ENCODE assay signal across 8 mouse cellular contexts in genomic region chrX:101849901-101850551, GRCm38 (mm10). TPM values are rescaled to one million over a fixed set of nuclear protein-coding genes. Genes with fewer than 3 reads are reported as not detected.
A peak's percentile ranks its signal among the peaks of the same experiment; 100 is the strongest.
DNase-seq lines count a peak whose midpoint lies in the region; ATAC-seq and TF ChIP-seq lines count a peak whose summit lies in the region.

No protein-coding gene starts in this region.

- no peaks in the 10 kb centered on the region for H3K79me2 ChIP-seq in heart, adult 2 months (replicated peaks; ENCODE audit: control insufficient read depth, insufficient read depth, low read length)

- DNase-seq in heart, adult 2 months = peak; percentile 7 to 26
- no peak for DNase-seq in heart, postnatal 25 days (ENCODE audit: low spot score)
- DNase-seq in Patski (ENCODE audit: low read depth, low spot score) = no peak
- peak; percentile 24 for DNase-seq in hindbrain, embryonic 14.5 days (ENCODE audit: low spot score)
- DNase-seq in frontal cortex, postnatal 14 days (ENCODE audit: low spot score in 2 of 2) = no peak

- CTCF ChIA-PET in Patski (lab: Charles Lee) = interaction anchor here (1.3 kb wide), 1 partner anchor 32 kb away, joined by 3 read pairs; no protein-coding TSS in a partner anchor

- intact Hi-C loops in heart, adult 2 months (cut with DNase I) = no loop called here
- intact Hi-C loops in heart, postnatal 25 days (cut with DNase I) = no loop called here

- H3K27ac ChIP-seq in heart, adult 2 months = no peak overlapping the region
- no peak overlapping the region for H3K27ac ChIP-seq in embryonic facial prominence, embryonic 12.5 days
- no peak overlapping the region for H3K27ac ChIP-seq in hindbrain, embryonic 14.5 days
- no peak overlapping the region for H3K27ac ChIP-seq in liver, embryonic 15.5 days (replicated peaks)
- H3K27ac ChIP-seq in stomach, embryonic 15.5 days = 0 out of 2 replicates have a peak overlapping the region, but pooled peaks have one; percentile 21

- peak overlapping the region; percentile 45 for H3K9ac ChIP-seq in heart, adult 2 months (ENCODE audit: low read depth, low read length)
- peak overlapping the region; percentile 64 for H3K9ac ChIP-seq in embryonic facial prominence, embryonic 12.5 days
- H3K9ac ChIP-seq in hindbrain, embryonic 14.5 days = peak overlapping the region; percentile 54
- H3K9ac ChIP-seq in liver, embryonic 15.5 days = no peak overlapping the region
- H3K9ac ChIP-seq in stomach, embryonic 15.5 days = peak overlapping the region; percentile 32; the same call in 1 of the 2 replicates

- H3K4me1 ChIP-seq in heart, adult 2 months (ENCODE audit: control insufficient read depth, insufficient read depth, low read length) = no peaks in the 10 kb centered on the region
- peaks cover 7% of the 10 kb centered on the region; the same call in 1 of the 2 replicates for H3K4me1 ChIP-seq in embryonic facial prominence, embryonic 12.5 days
- no peaks in the 10 kb centered on the region for H3K4me1 ChIP-seq in hindbrain, embryonic 14.5 days (replicated peaks; ENCODE audit: control insufficient read depth, insufficient read depth, low read length)
- no peaks in the 10 kb centered on the region for H3K4me1 ChIP-seq in liver, embryonic 15.5 days (replicated peaks)
- H3K4me1 ChIP-seq in stomach, embryonic 15.5 days = peaks cover 4% of the 10 kb centered on the region; the same call in 1 of the 2 replicates

- POLR2A ChIA-PET in Patski (lab: Charles Lee) = no interaction called here

- peak overlapping the region; percentile 63 for H3K4me2 ChIP-seq in embryonic facial prominence, embryonic 12.5 days (replicated peaks)
- peak overlapping the region; percentile 67 for H3K4me2 ChIP-seq in hindbrain, embryonic 14.5 days (replicated peaks)
- H3K4me2 ChIP-seq in liver, embryonic 15.5 days = peak overlapping the region; percentile 57
- H3K4me2 ChIP-seq in stomach, embryonic 15.5 days = peak overlapping the region; percentile 73

- TF ChIP-seq CTCF in heart, adult 2 months (IDR thresholded peaks at IDR 0.05) = peak; percentile 27
- no peak for TF ChIP-seq CTCF in Patski (IDR thresholded peaks at IDR 0.05)

- no peaks in the 10 kb centered on the region for H3K9me3 ChIP-seq in embryonic facial prominence, embryonic 12.5 days
- no peaks in the 10 kb centered on the region for H3K9me3 ChIP-seq in hindbrain, embryonic 14.5 days (ENCODE audit: control insufficient read depth, low read length)
- H3K9me3 ChIP-seq in liver, embryonic 15.5 days (replicated peaks) = no peaks in the 10 kb centered on the region
- no peaks in the 10 kb centered on the region for H3K9me3 ChIP-seq in stomach, embryonic 15.5 days

- H3K36me3 ChIP-seq in heart, adult 2 months (ENCODE audit: control insufficient read depth, insufficient read depth, low read length) = no peaks in the 10 kb centered on the region
- no peaks in the 10 kb centered on the region for H3K36me3 ChIP-seq in embryonic facial prominence, embryonic 12.5 days
- no peaks in the 10 kb centered on the region for H3K36me3 ChIP-seq in hindbrain, embryonic 14.5 days (replicated peaks; ENCODE audit: control insufficient read depth, insufficient read depth)
- no peaks in the 10 kb centered on the region for H3K36me3 ChIP-seq in liver, embryonic 15.5 days (replicated peaks)
- H3K36me3 ChIP-seq in stomach, embryonic 15.5 days = no peaks in the 10 kb centered on the region

- H3K27me3 ChIP-seq in heart, adult 2 months (ENCODE audit: control insufficient read depth, insufficient read depth, low read length) = peaks cover 10% of the 10 kb centered on the region
- peaks cover 10% of the 10 kb centered on the region for H3K27me3 ChIP-seq in Patski
- H3K27me3 ChIP-seq in embryonic facial prominence, embryonic 12.5 days = peaks cover 60% of the 10 kb centered on the region
- peaks cover 67% of the 10 kb centered on the region for H3K27me3 ChIP-seq in hindbrain, embryonic 14.5 days (ENCODE audit: control insufficient read depth, insufficient read depth, low read length)
- peaks cover 90% of the 10 kb centered on the region for H3K27me3 ChIP-seq in liver, embryonic 15.5 days
- H3K27me3 ChIP-seq in stomach, embryonic 15.5 days (replicated peaks) = peaks cover 25% of the 10 kb centered on the region; the same call in 1 of the 2 replicates

- no peak for TF ChIP-seq EP300 in heart, adult 2 months (IDR thresholded peaks at IDR 0.05; ENCODE audit: insufficient read depth, low read depth, low read length)

- ATAC-seq in Patski = peak; percentile 37
- peak; percentile 54; the same call in 1 of the 2 replicates for ATAC-seq in embryonic facial prominence, embryonic 12.5 days (ENCODE audit: insufficient number of reproducible peaks, insufficient read depth, low FRiP score, low TSS enrichment)
- peak; percentile 51; the same call in 1 of the 2 replicates for ATAC-seq in hindbrain, embryonic 14.5 days (ENCODE audit: low FRiP score)
- no peak for ATAC-seq in liver, embryonic 15.5 days (ENCODE audit: insufficient read depth)
- no peak for ATAC-seq in stomach, embryonic 15.5 days (ENCODE audit: insufficient read depth, low FRiP score, low read depth)

- peak overlapping the region; percentile 43 for H3K4me3 ChIP-seq in heart, adult 2 months
- peak overlapping the region; percentile 54 for H3K4me3 ChIP-seq in embryonic facial prominence, embryonic 12.5 days
- peak overlapping the region; percentile 47 for H3K4me3 ChIP-seq in hindbrain, embryonic 14.5 days (replicated peaks; ENCODE audit: low read length)
- peak overlapping the region; percentile 38 for H3K4me3 ChIP-seq in liver, embryonic 15.5 days (replicated peaks)
- H3K4me3 ChIP-seq in stomach, embryonic 15.5 days (replicated peaks) = peak overlapping the region; percentile 52

- TF ChIP-seq POLR2A in heart, adult 2 months (IDR thresholded peaks at IDR 0.05; ENCODE audit: insufficient read depth, low read depth, low read length) = no peak

- in situ Hi-C loops in Patski (cut with MboI; ENCODE audit: low pct_unique_long_range_greater_than_20kb) = no loop called here

- WGBS in heart, adult 2 months = 18% methylated on average over 59 of the region's 59 CpGs
- WGBS in embryonic facial prominence, embryonic 12.5 days = 21% methylated on average over 59 of the region's 59 CpGs
- WGBS in hindbrain, embryonic 14.5 days = 21% methylated on average over 41 of the region's 59 CpGs
- WGBS in liver, embryonic 15.5 days (ENCODE audit: insufficient replicate concordance) = 22% methylated on average over 58 of the region's 59 CpGs
- WGBS in stomach, embryonic 15.5 days = 20% methylated on average over 47 of the region's 59 CpGs

RNA-seq across cellular contexts. Expression of gene Nhsl2, which starts 0.8 kb away (rescaled TPM):
- total RNA-seq in heart, adult 2 months (2021) = 1 to 10 TPM; 3.6 to 4.2 TPM
- 1.4 and 2.7 TPM in 2 replicates for polyA plus RNA-seq in heart, adult 2 months (2012; rRNA removed)
- 1 to 10 TPM; 3.3 to 3.4 TPM for total RNA-seq in heart, postnatal 25 days (2021)
- 1.9 TPM for polyA plus RNA-seq in Patski (2021)
- 20.1 and 21.6 TPM in 2 replicates for polyA plus RNA-seq in embryonic facial prominence, embryonic 12.5 days (2016; fragmentation: Nextera tagmentation; extraction: Ambion mirVana)
- polyA plus RNA-seq in hindbrain, embryonic 14.5 days (2014; fragmentation: Nextera tagmentation; extraction: Ambion mirVana) = 7.0 and 7.2 TPM in 2 replicates
- 1.6 and 2.5 TPM in 2 replicates for polyA plus RNA-seq in liver, embryonic 15.5 days (2015; fragmentation: Nextera tagmentation; extraction: Ambion mirVana)
- polyA plus RNA-seq in stomach, embryonic 15.5 days (2015; fragmentation: Nextera tagmentation; extraction: Ambion mirVana) = 10.5 and 15.3 TPM in 2 replicates

RNA-seq across cellular contexts. Expression of gene 8030474K03Rik, which starts 55.6 kb away (rescaled TPM):
- total RNA-seq in heart, adult 2 months (2021) = under 1 TPM in 1 of 2 experiments, not detected in 1; 0.13 TPM
- polyA plus RNA-seq in heart, adult 2 months (2012; rRNA removed) = not detected in 2 replicates
- total RNA-seq in heart, postnatal 25 days (2021) = not detected
- 0.13 TPM for polyA plus RNA-seq in Patski (2021)
- polyA plus RNA-seq in embryonic facial prominence, embryonic 12.5 days (2016; fragmentation: Nextera tagmentation; extraction: Ambion mirVana) = 0.20 and 0.37 TPM in 2 replicates
- polyA plus RNA-seq in hindbrain, embryonic 14.5 days (2014; fragmentation: Nextera tagmentation; extraction: Ambion mirVana) = not detected in 2 replicates
- 0.07 and 0.10 TPM in 2 replicates for polyA plus RNA-seq in liver, embryonic 15.5 days (2015; fragmentation: Nextera tagmentation; extraction: Ambion mirVana)
- polyA plus RNA-seq in stomach, embryonic 15.5 days (2015; fragmentation: Nextera tagmentation; extraction: Ambion mirVana) = 0.24 TPM in 1 of 2 replicates, not detected in the other

RNA-seq across cellular contexts. Expression of gene Gm4779, which starts 55.8 kb away (rescaled TPM):
- total RNA-seq in heart, adult 2 months (2021) = under 1 TPM in 1 of 2 experiments, not detected in 1; 0.26 TPM
- polyA plus RNA-seq in heart, adult 2 months (2012; rRNA removed) = not detected in 2 replicates
- not detected for total RNA-seq in heart, postnatal 25 days (2021)
- not detected for polyA plus RNA-seq in Patski (2021)
- polyA plus RNA-seq in embryonic facial prominence, embryonic 12.5 days (2016; fragmentation: Nextera tagmentation; extraction: Ambion mirVana) = 0.10 TPM in 1 of 2 replicates, not detected in the other
- polyA plus RNA-seq in hindbrain, embryonic 14.5 days (2014; fragmentation: Nextera tagmentation; extraction: Ambion mirVana) = not detected in 2 replicates
- polyA plus RNA-seq in liver, embryonic 15.5 days (2015; fragmentation: Nextera tagmentation; extraction: Ambion mirVana) = 0.06 and 0.08 TPM in 2 replicates
- 0.19 and 0.35 TPM in 2 replicates for polyA plus RNA-seq in stomach, embryonic 15.5 days (2015; fragmentation: Nextera tagmentation; extraction: Ambion mirVana)

Comparison
In these comparisons a context has a peak if more than half of its experiments do, and no peak if none do; other contexts are left out.
1. DNase-seq: peak in heart, adult 2 months (2 of 2) and hindbrain, embryonic 14.5 days (single experiment); none in heart, postnatal 25 days (single experiment), Patski (single experiment) and frontal cortex, postnatal 14 days (0 of 2).
2. ATAC-seq: peak in Patski (single experiment), embryonic facial prominence, embryonic 12.5 days (single experiment) and hindbrain, embryonic 14.5 days (single experiment); none in liver, embryonic 15.5 days (single experiment) and stomach, embryonic 15.5 days (single experiment).
3. Peak in every context shown above with its lines, with median percentiles within 50 percentile points of each other: H3K4me3 ChIP-seq and H3K4me2 ChIP-seq.